Mouse (Mus musculus) adrenal gland, postnatal 25 days (tissue): ENCODE data around the gene Snap91. TPM values are rescaled to one million over a fixed set of nuclear protein-coding genes. Genes with fewer than 3 reads are reported as not detected.

ENCODE experiments used
- total RNA-seq: library from RNA; stranded (reverse); gene quantifications from 2 replicates; pipeline ENCODE4 v1.2.3, GENCODE M21; 2021

The Snap91 gene
- total RNA-seq, 1 experiment from 2014 or later, result 38.5 TPM

Other genes with a start within 250 kb of the Snap91 start
- 1,725 and 1,739 TPM in 2 replicates for gene Me1, start 184.7 kb downstream of the Snap91 start, total RNA-seq
- 181 and 236 TPM in 2 replicates for gene Prss35, start 137.0 kb downstream of the Snap91 start, total RNA-seq
- gene Ripply2, start 134.9 kb upstream of the Snap91 start, total RNA-seq, result 1.4 TPM in 1 of 2 replicates, not detected in the other
- 44.0 and 53.1 TPM in 2 replicates for gene Cyb5r4, start 141.4 kb upstream of the Snap91 start, total RNA-seq